Mouse (Mus musculus): ENCODE results near the gene Tia1. TPM values are rescaled to one million over a fixed set of nuclear protein-coding genes. Genes with fewer than 3 reads are reported as not detected.
"Not testable (repeated sequence)": the region's sequence is repeated elsewhere in the genome, so short reads cannot be mapped to it uniquely, and the experiment has no call there.

Tia1 gene
- total and polyA plus RNA-seq, 2 experiments from 2014 or later = 148 to 190 TPM

DNA sequence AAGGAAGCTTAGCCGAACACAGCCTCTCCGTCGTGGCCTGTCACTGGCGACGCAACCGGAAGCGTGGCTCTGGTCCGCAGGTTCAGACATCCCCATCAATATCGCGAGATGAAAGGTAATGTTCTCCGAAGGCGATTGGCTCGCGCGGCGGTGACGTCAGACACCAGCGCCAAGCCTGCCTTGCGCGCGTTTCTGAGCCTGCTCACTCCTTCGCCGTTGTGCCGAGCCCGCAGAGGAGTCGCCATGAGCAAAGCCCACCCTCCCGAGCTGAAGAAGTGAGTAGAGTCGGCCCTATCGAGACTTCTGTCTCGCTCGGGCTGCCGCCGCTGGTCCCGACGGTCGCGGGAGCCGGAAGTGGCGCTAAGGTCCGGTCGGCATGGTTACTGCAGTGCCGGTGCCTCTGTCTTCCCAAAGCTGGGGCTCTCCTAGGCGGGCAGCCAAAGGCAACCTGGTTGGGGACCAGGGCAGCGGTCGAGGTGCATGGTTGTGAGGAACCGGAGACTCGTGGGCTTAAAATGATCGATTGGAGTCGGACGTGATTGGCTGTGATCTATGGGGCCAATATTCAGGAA, 32.6 kb upstream of the Tia1 start:
- H3K9ac ChIP-seq (replicated peaks; ENCODE audit: low read length) = peak overlapping the region; percentile 80
- H3K27ac ChIP-seq = peak overlapping the region; percentile 83
- WGBS = under 1% methylated on average over 50 of the region's 50 CpGs
- H3K4me2 ChIP-seq (ENCODE audit: low read depth, low read length) = peak overlapping the region; percentile 87
- TF ChIP-seq CTCF (IDR thresholded peaks at IDR 0.05; ENCODE audit: low read depth) = peak; percentile 15; the same call in 1 of the 2 replicates
- no peaks in the 10 kb centered on the region for H3K9me3 ChIP-seq (ENCODE audit: low read length)
- peak overlapping the region; percentile 83 for H3K4me3 ChIP-seq (ENCODE audit: low read length)
- ATAC-seq (peak; percentile 98), DNase-seq (ENCODE audit: low spot score) (peak; percentile 99)
- no peaks in the 10 kb centered on the region for H3K27me3 ChIP-seq (ENCODE audit: insufficient read depth, low read length)
- H3K36me3 ChIP-seq (ENCODE audit: insufficient read depth, low read length) = peaks cover 2% of the 10 kb centered on the region; the same call in 1 of the 2 replicates
- peaks cover 15% of the 10 kb centered on the region; the same call in 1 of the 2 replicates for H3K4me1 ChIP-seq (ENCODE audit: insufficient read depth, low read length)

DNA sequence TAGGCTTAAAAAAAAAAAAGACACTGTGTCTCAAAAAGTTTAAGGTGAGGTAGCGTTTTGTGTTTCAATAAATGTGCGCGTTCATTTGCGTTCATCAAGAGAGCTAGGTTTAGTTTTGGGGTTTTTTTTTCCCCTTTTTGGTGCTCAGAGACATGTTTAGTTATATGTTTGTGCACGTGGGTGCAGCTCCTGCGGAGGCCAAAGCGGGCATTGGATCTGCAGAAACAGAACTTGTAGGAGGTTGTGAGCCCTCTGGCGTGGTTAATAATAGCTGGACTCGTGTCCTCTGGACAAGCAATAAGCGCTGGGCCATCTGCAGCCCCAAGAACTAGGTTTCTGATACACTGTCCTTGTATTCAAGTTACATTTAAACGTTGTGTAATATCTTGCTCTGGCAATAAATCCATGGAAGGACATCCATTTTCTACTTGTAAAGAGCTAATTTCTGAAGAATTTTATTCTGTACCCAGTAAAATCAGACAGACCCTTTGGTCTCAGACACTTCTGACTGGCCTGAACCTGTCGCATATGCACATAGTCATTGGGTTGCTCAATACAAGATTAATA, 32.0 kb upstream of the Tia1 start:
- Histone ChIP-seq H3K36me3 (ENCODE audit: insufficient read depth, low read length) (peaks cover 6% of the 10 kb centered on the region), H3K27ac (peak overlapping the region; percentile 83; the same call in 1 of the 2 replicates), H3K4me2 (ENCODE audit: low read depth, low read length) (peak overlapping the region; percentile 87), H3K27me3 (ENCODE audit: insufficient read depth, low read length) (no peaks in the 10 kb centered on the region), H3K9me3 (ENCODE audit: low read length) (no peaks in the 10 kb centered on the region), H3K4me3 (ENCODE audit: low read length) (peak overlapping the region; percentile 83), H3K9ac (replicated peaks; ENCODE audit: low read length) (peak overlapping the region; percentile 80), H3K4me1 (ENCODE audit: insufficient read depth, low read length) (peaks cover 11% of the 10 kb centered on the region; the same call in 1 of the 2 replicates)
- 5% methylated on average over 12 of the region's 12 CpGs for WGBS
- DNase-seq (ENCODE audit: low spot score) = no peak
- no peak for TF ChIP-seq CTCF (IDR thresholded peaks at IDR 0.05; ENCODE audit: low read depth)
- no peak for ATAC-seq

DNA sequence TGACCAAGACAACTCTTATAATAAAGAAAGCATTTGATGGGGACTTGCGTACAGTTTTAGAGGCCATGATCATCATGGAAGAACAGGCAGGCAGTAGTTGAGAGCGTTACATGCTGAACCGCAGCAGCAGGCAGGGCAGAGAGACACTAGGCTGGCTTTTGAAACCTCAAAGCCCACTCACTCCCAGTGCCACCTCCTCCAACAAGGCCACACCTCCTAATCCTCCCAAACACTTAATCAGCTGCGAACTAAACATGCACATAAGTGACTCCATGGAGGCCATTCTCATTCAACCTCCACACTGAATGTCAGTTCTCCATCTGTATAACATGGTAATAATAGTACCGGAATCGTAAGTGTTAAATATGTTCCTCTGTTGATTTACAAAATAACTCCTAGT, 30.5 kb upstream of the Tia1 start:
- ATAC-seq = no peak
- no peak overlapping the region for H3K27ac ChIP-seq
- H3K4me2 ChIP-seq (ENCODE audit: low read depth, low read length) = no peak overlapping the region
- no peaks in the 10 kb centered on the region for H3K27me3 ChIP-seq (ENCODE audit: insufficient read depth, low read length)
- no peak overlapping the region for H3K4me3 ChIP-seq (ENCODE audit: low read length)
- no peak for TF ChIP-seq CTCF (IDR thresholded peaks at IDR 0.05; ENCODE audit: low read depth)
- 95% methylated on average over 6 of the region's 6 CpGs for WGBS
- no peak for DNase-seq (ENCODE audit: low spot score)
- H3K9ac ChIP-seq (replicated peaks; ENCODE audit: low read length) = no peak overlapping the region
- H3K9me3 ChIP-seq (ENCODE audit: low read length) = no peaks in the 10 kb centered on the region
- peaks cover 18% of the 10 kb centered on the region for H3K36me3 ChIP-seq (ENCODE audit: insufficient read depth, low read length)
- peaks cover 11% of the 10 kb centered on the region; the same call in 1 of the 2 replicates for H3K4me1 ChIP-seq (ENCODE audit: insufficient read depth, low read length)

DNA sequence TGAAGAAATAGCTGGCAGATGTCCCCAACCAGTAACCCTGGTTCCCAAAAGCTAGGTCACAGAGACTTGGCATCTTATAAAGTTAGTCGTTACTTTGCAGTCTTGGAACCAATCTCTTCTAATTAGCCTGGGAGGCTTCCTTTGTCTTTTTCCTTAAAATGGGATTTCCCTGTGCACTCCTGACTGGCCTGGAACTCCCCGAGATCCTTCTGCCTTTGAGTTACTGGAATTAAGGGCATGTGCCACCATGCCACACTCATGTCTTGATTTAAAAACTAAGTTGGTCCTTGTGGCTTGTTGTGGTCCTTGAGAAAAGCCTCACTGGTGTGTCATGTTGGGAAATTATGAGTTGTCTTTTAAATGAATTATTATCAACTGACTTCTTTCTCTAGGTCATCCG, 25.7 kb upstream of the Tia1 start:
- no peak for TF ChIP-seq CTCF (IDR thresholded peaks at IDR 0.05; ENCODE audit: low read depth)
- H3K4me3 ChIP-seq (ENCODE audit: low read length) = no peak overlapping the region
- H3K27me3 ChIP-seq (ENCODE audit: insufficient read depth, low read length) = no peaks in the 10 kb centered on the region
- H3K27ac ChIP-seq = no peak overlapping the region
- DNase-seq (ENCODE audit: low spot score) = no peak
- no peaks in the 10 kb centered on the region for H3K9me3 ChIP-seq (ENCODE audit: low read length)
- H3K36me3 ChIP-seq (ENCODE audit: insufficient read depth, low read length) = peaks cover 24% of the 10 kb centered on the region
- 82% methylated on average over 3 of the region's 3 CpGs for WGBS
- H3K4me2 ChIP-seq (ENCODE audit: low read depth, low read length) = no peak overlapping the region
- no peak overlapping the region for H3K9ac ChIP-seq (replicated peaks; ENCODE audit: low read length)
- H3K4me1 ChIP-seq (ENCODE audit: insufficient read depth, low read length) = no peaks in the 10 kb centered on the region
- no peak for ATAC-seq

DNA sequence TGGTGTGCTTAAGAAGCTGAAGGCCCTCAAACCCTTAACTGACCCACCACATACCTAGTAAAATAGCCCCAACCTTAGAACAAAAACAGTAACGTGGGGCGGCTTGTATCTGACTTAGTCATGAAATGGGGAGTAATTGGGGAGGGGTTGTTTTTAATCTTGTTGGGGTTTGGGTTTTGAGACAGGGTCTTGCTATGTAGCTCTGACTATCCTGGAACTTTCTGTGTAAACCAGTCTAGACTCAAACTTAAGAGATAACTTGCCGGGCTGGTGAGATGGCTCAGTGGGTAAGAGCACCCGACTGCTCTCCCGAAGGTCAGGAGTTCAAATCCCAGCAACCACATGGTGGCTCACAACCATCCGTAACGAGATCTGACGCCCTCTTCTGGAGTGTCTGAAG, 23.9 kb upstream of the Tia1 start:
- ATAC-seq; H3K4me1 ChIP-seq (ENCODE audit: insufficient read depth, low read length); H3K4me2 ChIP-seq (ENCODE audit: low read depth, low read length); H3K9ac ChIP-seq (replicated peaks; ENCODE audit: low read length); H3K27ac ChIP-seq; DNase-seq (ENCODE audit: low spot score); H3K4me3 ChIP-seq (ENCODE audit: low read length); H3K27me3 ChIP-seq (ENCODE audit: insufficient read depth, low read length); H3K9me3 ChIP-seq (ENCODE audit: low read length): not testable (repeated sequence)
- peaks cover 24% of the 10 kb centered on the region for H3K36me3 ChIP-seq (ENCODE audit: insufficient read depth, low read length)
- 73% methylated on average over 6 of the region's 8 CpGs for WGBS

DNA sequence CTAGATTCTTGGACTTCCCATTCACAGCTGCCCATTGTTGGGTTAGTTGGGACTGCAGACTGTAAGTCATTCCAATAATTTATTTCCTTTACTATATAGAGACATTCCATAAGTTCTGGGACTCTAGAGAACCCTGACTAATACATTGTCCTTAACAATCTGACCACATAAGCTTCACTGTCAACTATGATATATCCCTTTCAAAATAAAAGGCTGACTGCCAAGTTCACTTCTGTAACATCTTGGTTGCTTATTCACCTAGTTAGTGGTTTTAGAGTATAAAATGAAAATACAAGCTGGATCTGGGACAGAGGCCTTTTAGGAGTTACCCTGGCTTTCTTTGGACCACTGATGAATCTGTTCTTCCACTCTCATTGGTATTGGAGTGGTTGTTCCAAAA, 21.5 kb upstream of the Tia1 start:
- no peak overlapping the region for H3K27ac ChIP-seq
- no peak overlapping the region for H3K4me2 ChIP-seq (ENCODE audit: low read depth, low read length)
- no peaks in the 10 kb centered on the region for H3K27me3 ChIP-seq (ENCODE audit: insufficient read depth, low read length)
- H3K4me1 ChIP-seq (ENCODE audit: insufficient read depth, low read length) = no peaks in the 10 kb centered on the region
- no peak overlapping the region for H3K4me3 ChIP-seq (ENCODE audit: low read length)
- H3K9ac ChIP-seq (replicated peaks; ENCODE audit: low read length) = no peak overlapping the region
- H3K36me3 ChIP-seq (ENCODE audit: insufficient read depth, low read length) = peaks cover 13% of the 10 kb centered on the region
- DNase-seq (ENCODE audit: low spot score) (no peak), ATAC-seq (no peak)
- H3K9me3 ChIP-seq (ENCODE audit: low read length) = no peaks in the 10 kb centered on the region
- TF ChIP-seq CTCF (IDR thresholded peaks at IDR 0.05; ENCODE audit: low read depth) = no peak

DNA sequence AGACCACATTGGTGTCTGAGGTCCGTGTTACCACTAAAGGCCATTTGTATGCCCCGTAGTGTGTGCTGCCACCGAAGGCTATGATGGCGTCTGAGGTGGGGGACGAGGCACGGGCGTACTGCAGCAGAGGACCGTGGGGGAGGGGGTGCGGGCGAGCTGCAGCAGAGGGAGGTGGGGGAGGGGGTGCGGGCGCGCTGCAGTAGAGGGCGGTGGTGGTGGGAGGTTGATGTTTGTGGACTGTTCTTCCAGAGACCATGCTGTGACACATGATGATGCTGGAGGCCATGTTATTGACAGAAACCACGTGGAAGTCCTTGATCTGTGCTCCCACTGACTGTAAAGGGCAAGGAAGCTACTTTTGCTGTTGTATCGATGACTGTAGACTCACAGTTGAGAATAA, 20.6 kb upstream of the Tia1 start:
- Histone ChIP-seq H3K36me3 (ENCODE audit: insufficient read depth, low read length) (peaks cover 14% of the 10 kb centered on the region), H3K9ac (replicated peaks; ENCODE audit: low read length) (no peak overlapping the region)

More for the DNA sequence above, 20.6 kb upstream of the Tia1 start:
- no peak for TF ChIP-seq CTCF (IDR thresholded peaks at IDR 0.05; ENCODE audit: low read depth)
- ATAC-seq (no peak), DNase-seq (ENCODE audit: low spot score) (no peak)
- Histone ChIP-seq H3K4me1 (ENCODE audit: insufficient read depth, low read length) (no peaks in the 10 kb centered on the region), H3K27me3 (ENCODE audit: insufficient read depth, low read length) (no peaks in the 10 kb centered on the region), H3K27ac (no peak overlapping the region), H3K9me3 (ENCODE audit: low read length) (no peaks in the 10 kb centered on the region), H3K4me2 (ENCODE audit: low read depth, low read length) (no peak overlapping the region), H3K4me3 (ENCODE audit: low read length) (no peak overlapping the region)
- WGBS = 48% methylated on average over 16 of the region's 16 CpGs

Data from hindbrain, postnatal 0 days (tissue).